Mouse (Mus musculus) right cerebral cortex, postnatal 10 days (tissue): ENCODE measurements around the gene Nfkbil1.

Experiments used
- DNase-seq, 2 experiments: peaks; one replicate each; pipeline ENCODE4 v3.0.0; 2021; ENCODE audit warnings: low spot score in 2 of 2

Nfkbil1 gene

DNA sequence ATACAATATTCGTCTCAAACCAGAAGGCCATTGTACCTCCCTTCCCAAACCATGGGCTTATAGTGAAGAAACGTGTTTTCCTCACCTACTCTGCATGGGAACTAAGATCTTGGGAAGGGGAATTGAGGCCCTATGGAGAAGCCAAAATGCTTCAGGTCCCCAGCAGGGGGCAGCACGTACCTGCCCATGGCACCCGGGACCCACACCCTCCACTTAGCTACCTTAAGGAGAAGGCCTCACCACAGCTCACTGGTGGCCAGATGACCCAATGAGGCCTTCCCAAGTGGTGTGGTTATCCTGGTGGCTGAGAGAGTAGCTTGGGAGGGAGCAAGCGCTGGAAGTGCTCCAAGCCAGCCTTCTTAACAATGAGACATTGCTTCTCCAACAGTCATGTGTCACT is 57.1 kb downstream of the Nfkbil1 start:
- DNase-seq, result no peak

DNA sequence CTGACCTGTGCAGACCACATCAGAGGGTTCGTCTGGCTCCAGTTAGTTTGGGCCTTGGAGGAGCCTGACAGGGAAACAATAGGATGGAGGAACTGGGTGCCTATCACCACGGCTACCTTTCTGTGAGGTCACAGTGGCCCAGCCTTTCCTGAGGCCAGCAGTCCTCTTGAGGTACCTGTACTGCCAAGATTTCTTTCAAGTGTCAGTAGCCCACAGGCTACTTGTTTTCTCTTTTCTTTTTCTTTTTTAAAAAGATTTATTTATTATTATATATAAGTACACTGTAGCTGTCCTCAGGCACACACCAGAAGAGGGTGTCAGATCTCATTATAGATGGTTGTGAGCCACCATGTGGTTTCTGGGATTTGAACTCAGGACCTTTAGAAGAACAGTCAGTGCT is 59.6 kb downstream of the Nfkbil1 start, which contains the start of gene Aif1:
Gene Aif1, minus strand, starts transcription at position 101 of the 400 bp plus-strand sequence.
- DNase-seq, result no peak

DNA sequence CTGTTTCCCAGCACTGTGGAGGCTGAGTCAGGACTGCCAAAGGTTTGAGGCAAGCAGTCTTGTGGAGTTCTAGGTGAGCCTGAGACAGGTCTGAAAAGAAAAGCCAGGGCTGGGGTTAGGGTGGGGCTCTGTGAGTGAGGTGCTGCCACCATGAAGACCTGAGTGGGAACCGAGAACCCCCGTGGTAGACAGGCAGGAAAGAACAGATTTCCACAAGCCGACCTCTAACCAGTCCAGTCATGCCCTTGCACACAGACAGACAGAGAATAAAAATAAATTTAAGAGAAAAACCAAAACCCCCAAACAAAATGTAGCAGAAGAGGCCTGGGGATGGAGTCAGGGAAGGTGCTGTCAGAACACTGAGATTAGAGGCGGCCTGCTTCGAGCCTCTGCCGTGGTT is 60.2 kb downstream of the Nfkbil1 start:
- DNase-seq, result no peak

DNA sequence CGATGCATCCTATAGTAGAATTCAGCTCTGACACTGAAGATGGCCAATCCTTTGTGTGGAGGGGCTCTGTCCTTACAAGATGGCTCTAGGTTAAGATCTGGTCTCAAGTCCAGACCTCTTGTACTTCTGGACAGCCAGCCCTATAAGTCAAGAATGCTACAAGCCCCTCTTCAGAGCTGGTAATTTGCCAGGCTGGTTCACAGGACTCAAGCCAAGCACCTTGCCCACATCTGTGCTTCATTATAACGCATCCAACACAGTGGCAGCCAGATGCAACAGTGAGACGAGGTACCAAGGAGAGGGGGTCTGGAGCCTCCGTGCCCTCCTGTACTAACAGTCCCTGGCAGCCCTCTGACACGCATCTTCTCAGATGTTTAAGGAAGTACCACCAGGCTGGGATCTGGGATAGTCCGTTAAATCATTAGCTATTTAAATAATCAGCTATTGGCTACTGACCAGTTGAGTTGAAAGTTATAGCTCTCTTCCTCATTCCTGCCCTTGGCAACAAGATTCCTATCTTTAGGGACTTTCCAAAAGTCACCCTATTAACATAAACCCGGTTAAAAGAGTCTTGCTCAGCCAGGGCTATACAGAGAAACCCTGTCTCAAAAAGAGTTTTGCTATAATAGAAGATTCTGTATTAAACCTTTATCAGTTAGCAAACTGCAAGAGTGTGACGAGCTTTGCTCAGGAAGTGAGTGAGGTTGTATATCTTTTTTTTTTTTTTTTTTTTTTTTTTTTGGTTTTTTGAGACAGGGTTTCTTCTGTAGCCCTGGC is 61.2 kb downstream of the Nfkbil1 start:
- no peak for DNase-seq

DNA sequence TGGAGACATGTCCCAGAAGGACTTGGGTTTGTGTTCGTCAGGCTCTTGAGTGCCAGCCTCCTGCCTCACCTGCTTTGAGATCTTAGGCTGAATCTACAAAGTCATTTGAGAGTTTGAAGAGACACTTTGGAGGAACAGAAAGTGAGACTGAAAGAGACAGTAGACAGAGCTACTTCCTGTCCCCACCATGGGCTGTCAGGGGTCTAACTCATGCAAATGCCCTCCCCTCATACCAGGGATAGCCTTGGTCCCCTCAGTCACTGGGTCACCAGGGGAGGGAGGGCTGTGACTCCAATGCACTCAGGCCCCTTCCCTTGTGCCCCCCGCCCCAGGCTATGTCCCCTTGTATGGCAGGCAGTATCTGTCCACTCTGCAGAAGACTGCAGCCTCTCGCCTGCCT is 62.3 kb downstream of the Nfkbil1 start:
- no peak for DNase-seq

DNA sequence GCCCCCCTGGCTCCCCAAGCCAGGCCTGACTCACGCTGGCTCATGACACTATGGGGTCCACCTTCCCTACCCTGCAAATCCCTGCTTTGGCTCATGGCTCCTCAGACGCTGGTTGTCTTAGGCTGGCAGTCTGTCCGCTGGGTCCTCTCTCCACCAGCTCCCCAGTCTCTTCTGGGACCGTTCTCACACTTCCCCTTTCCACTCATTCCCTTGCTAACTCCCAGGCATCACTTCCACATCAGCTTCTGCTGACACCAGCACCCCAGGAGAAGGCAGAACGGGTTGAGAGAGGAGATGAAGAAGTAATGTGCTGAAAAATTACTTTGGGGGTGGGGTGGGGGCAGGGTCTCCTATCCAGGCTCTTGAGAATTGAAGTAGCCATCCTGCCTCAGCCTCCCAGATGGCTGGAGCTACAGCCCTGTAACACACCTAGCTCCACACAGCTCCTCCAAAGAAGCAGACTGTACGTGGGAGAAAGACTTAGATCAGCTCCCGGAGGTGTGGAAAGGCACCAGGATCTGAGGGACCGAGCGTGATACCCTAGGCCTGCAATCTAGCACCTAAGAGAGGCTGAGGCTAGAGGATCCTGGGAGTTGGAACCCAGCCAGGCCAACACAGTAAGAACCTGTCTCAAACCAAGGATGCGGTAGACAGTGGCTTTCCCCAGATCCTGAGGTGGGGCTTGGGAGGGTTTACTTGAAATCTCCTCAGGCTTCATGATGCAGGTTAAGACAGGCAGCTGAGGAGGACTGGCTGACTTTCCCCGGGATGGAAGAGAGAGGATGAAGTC is 63.0 kb downstream of the Nfkbil1 start:
- DNase-seq, result no peak
